Mouse (Mus musculus): ENCODE data around the gene Olfr1303. TPM values are rescaled to one million over a fixed set of nuclear protein-coding genes. Genes with fewer than 3 reads are reported as not detected.

Olfr1303 gene
- not detected for total RNA-seq (2022)

DNA sequence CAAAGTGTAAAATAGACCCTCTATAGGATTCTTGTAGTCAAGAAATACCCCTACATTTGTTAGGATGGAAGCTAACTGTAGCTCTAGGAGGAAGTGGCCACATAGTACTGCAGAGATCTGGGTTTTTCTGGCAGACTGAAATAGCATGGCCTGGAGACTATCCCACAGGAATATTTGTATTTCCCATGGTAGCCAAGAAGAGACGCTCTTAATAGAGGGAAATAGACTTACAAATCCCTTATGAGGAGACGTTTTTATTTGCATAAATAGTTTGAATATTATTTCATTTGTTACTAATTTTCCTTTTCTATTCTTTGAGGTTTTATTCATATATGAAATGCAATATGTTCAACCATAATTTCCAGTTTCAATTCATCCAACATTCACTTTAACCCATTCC lies at the start of gene Olfr1303:
Gene Olfr1303 (minus strand): TSS at position 101 of the 400 bp plus-strand sequence.
- DNase-seq (ENCODE audit: low spot score): no peak

DNA sequence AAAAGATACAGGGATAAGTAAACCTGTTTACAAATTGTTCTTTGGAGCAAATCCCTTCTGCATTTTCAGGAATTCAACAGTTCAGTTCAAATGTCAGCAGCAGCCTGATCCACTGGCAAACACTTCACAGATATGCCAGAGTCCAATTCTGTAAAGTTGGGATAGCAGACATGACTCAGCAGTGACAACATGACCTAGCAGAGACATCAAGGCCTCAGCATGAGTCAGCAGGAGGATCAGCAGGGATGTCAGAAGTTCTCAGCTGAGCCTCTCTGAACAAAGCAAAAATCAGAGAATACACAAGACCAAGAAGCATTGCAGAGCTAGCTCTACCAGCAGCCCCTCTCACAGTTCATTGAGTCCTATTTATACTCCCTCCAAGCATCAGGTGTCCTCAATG lies 7.2 kb downstream of the Olfr1303 start:
- no peak for DNase-seq (ENCODE audit: low spot score)

DNA sequence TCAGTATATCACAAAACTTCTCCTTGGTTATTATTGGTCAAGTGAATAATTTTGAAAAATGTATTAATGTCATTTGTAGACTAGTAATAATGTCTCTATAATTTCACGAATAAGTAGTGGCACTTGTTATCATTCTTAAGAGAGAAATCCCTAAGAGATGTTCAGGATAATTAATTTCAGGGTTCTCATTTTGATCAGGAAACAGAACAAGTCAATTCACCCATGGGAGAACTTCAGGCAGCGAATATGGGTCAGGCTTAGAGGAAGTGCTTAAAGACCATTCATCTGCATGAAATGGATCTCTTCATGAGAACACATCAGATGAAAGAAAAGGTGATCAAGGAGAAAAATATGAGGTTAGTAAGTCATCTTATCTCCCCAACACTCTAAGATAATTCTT lies 43.0 kb downstream of the Olfr1303 start, which contains the start of gene Olfr1302:
Gene Olfr1302 (plus strand): TSS at position 301 of the 400 bp plus-strand sequence.
- DNase-seq (ENCODE audit: low spot score): no peak

Other genes with a start within 250 kb of the Olfr1303 start
- gene Olfr1297, start 193.8 kb downstream of the Olfr1303 start, total RNA-seq (2022): not detected
- not detected for gene Olfr1298, start 171.1 kb downstream of the Olfr1303 start, total RNA-seq (2022)
- gene Olfr1299, start 158.9 kb downstream of the Olfr1303 start, total RNA-seq (2022): not detected
- gene Olfr1301, start 69.3 kb downstream of the Olfr1303 start, total RNA-seq (2022): not detected
- not detected for gene Olfr1302, start 42.9 kb downstream of the Olfr1303 start, total RNA-seq (2022)
- not detected for gene Olfr1305, start 56.8 kb upstream of the Olfr1303 start, total RNA-seq (2022)
- not detected for gene Olfr1306, start 95.9 kb upstream of the Olfr1303 start, total RNA-seq (2022)
- gene Olfr1307, start 129.1 kb upstream of the Olfr1303 start, total RNA-seq (2022): under 1 TPM in 1 of 4 experiments, not detected in 3; under 0.01 TPM
- not detected for gene Olfr1308, start 144.6 kb upstream of the Olfr1303 start, total RNA-seq (2022)
- not detected for gene Olfr1309, start 169.9 kb upstream of the Olfr1303 start, total RNA-seq (2022)
- gene Olfr1310, start 192.4 kb upstream of the Olfr1303 start, total RNA-seq (2022): not detected
- gene Olfr1311, start 204.1 kb upstream of the Olfr1303 start, total RNA-seq (2022): not detected
- not detected for gene Olfr1312, start 229.9 kb upstream of the Olfr1303 start, total RNA-seq (2022)